Mouse (Mus musculus) hindbrain, embryonic 14.5 days (tissue): Measurements from ENCODE around the gene Zfand6. TPM values are rescaled to one million over a fixed set of nuclear protein-coding genes. Genes with fewer than 3 reads are reported as not detected.

Experiments
- ATAC-seq: fragments of 200-750 bp; cut with Nextera tagmentation; 2 replicates; pipeline ENCODE4 v1.8.0; 2017; ENCODE audit warnings: moderate number of reproducible peaks, mild to moderate bottlenecking, moderate TSS enrichment, moderate library complexity; ENCODE audit not compliant: low FRiP score
- DNase-seq: peaks from one replicate; pipeline ENCODE4 v3.0.0-alpha.2; 2015; ENCODE audit warnings: low spot score
- H3K27ac ChIP-seq: fragments of 300-500 bp; sonication (generic); 2 replicates; pipeline ENCODE4 v1.5.1; 2014; ENCODE audit warnings: mild to moderate bottlenecking, moderate library complexity
- H3K27me3 ChIP-seq: fragments of 300-500 bp; sonication (generic); 2 replicates; pipeline ENCODE4 v1.6.1; 2014; ENCODE audit warnings: mild to moderate bottlenecking, low read length, mixed read lengths; ENCODE audit not compliant: control insufficient read depth, insufficient read depth
- H3K36me3 ChIP-seq: fragments of 300-500 bp; sonication (generic); replicated peaks from 2 replicates; pipeline ENCODE4 v1.6.1; 2014; ENCODE audit not compliant: control insufficient read depth, insufficient read depth
- H3K4me1 ChIP-seq: fragments of 300-500 bp; sonication (generic); replicated peaks from 2 replicates; pipeline ENCODE4 v1.6.1; 2014; ENCODE audit warnings: antibody characterized with exemption, low read length, mixed read lengths; ENCODE audit not compliant: control insufficient read depth, insufficient read depth
- H3K4me2 ChIP-seq: fragments of 300-500 bp; sonication (generic); replicated peaks from 2 replicates; pipeline ENCODE4 v1.6.1; 2014; ENCODE audit warnings: mild to moderate bottlenecking, moderate library complexity
- H3K4me3 ChIP-seq: fragments of 300-500 bp; sonication (generic); replicated peaks from 2 replicates; pipeline ENCODE4 v1.5.1; 2014; ENCODE audit warnings: mild to moderate bottlenecking, low read length
- H3K9ac ChIP-seq: fragments of 300-500 bp; sonication (generic); 2 replicates; pipeline ENCODE4 v1.6.1; 2014
- H3K9me3 ChIP-seq: fragments of 300-500 bp; sonication (generic); 2 replicates; pipeline ENCODE4 v1.6.1; 2016; ENCODE audit warnings: low read length; ENCODE audit not compliant: control insufficient read depth
- WGBS: fragments of 180-500 bp; shearing (Covaris S2); extraction: QIAGEN DNeasy Blood & Tissue Kit; methylation state at CpG from one replicate; pipeline ENCODE4 v1.1.7; 2014; 5-methylcytosine and 5-hydroxymethylcytosine counted together
- polyA plus RNA-seq: library from polyadenylated mRNA; unstranded; fragments of >200 nt; fragmentation: Nextera tagmentation; extraction: Ambion mirVana; gene quantifications from 2 replicates; pipeline ENCODE4 v1.2.1, GENCODE M21; 2014

The Zfand6 gene
- polyA plus RNA-seq, 1 experiment from 2014 or later, result 217 TPM

DNA sequence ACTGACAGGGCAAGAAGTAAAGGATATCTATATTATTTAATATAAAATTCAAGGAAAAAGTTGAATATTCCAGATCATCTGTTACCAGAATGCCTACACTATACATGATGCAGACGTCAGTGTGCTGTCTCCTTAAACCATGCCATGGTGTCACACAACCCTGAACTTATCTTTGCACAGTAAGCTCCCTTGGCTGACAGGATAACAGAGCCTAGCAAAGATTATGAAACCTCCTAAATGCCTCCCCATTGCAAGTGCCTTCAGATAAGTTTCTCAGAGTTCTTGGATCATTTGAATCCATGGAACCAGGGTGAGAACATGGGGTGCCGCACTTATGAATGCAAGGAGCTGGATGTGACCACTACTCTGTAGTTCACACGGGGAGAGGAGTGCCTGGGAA is 57.9 kb downstream of the Zfand6 start:
- H3K4me1 ChIP-seq, result no peaks in the 10 kb centered on the region
- H3K4me2 ChIP-seq, result no peak overlapping the region
- no peaks in the 10 kb centered on the region for H3K9me3 ChIP-seq
- H3K4me3 ChIP-seq, result no peak overlapping the region
- 96% methylated on average over 3 of the region's 3 CpGs for WGBS
- peaks cover 28% of the 10 kb centered on the region for H3K36me3 ChIP-seq
- H3K9ac ChIP-seq, result no peak overlapping the region
- ATAC-seq (no peak), DNase-seq (no peak)
- no peak overlapping the region for H3K27ac ChIP-seq
- H3K27me3 ChIP-seq, result no peaks in the 10 kb centered on the region

DNA sequence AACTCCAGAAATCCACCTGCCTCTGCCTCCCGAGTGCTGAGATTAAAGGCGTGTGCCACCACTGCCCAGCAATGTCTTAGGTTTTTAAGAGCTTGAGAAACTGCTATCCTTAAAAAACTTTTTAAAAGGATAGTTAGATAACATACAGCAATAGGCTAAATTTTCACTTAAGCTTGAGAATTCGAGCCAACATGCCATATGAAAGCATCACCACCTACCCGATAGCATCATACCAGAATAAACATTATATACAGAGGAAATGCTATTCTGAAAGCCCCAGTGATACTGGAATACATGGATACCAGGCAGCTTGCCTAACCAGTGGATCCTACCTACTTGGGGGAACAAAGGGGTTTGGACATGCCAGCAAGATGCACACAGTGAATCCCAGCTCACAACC is 66.0 kb downstream of the Zfand6 start:
- H3K36me3 ChIP-seq, result peaks cover 21% of the 10 kb centered on the region
- no peak for DNase-seq
- no peak for ATAC-seq
- H3K9ac ChIP-seq, result no peak overlapping the region
- H3K4me1 ChIP-seq, result no peaks in the 10 kb centered on the region
- H3K4me3 ChIP-seq, result no peak overlapping the region
- WGBS, result 100% methylated on average over 4 of the region's 4 CpGs
- H3K4me2 ChIP-seq, result no peak overlapping the region
- no peak overlapping the region for H3K27ac ChIP-seq
- H3K9me3 ChIP-seq, result no peaks in the 10 kb centered on the region
- no peaks in the 10 kb centered on the region for H3K27me3 ChIP-seq

DNA sequence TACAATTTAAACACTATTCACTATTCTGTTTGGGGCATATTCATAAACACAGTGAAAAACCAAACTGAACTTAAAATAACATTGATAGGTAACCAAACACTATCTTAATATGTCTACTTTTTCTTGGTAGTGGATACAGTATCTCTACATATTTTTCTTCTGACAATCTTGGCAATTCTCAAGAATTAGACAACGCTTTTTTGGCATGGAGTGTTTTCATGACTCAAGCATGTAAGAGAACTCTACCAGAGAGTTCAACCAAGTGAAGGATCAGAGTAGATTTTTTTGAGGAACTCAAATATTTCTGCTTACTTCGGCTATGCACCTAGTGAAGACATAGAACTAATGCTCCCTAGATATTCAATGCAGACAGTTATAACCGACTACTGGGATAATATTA is 68.8 kb downstream of the Zfand6 start:
- whole genome bisulfite sequencing, result 98% methylated on average over 3 of the region's 3 CpGs
- Histone ChIP-seq H3K9me3 (no peaks in the 10 kb centered on the region), H3K9ac (no peak overlapping the region), H3K27ac (no peak overlapping the region), H3K4me3 (no peak overlapping the region), H3K36me3 (peaks cover 42% of the 10 kb centered on the region), H3K27me3 (no peaks in the 10 kb centered on the region), H3K4me2 (no peak overlapping the region), H3K4me1 (no peaks in the 10 kb centered on the region)
- DNase-seq (no peak), ATAC-seq (no peak)

DNA sequence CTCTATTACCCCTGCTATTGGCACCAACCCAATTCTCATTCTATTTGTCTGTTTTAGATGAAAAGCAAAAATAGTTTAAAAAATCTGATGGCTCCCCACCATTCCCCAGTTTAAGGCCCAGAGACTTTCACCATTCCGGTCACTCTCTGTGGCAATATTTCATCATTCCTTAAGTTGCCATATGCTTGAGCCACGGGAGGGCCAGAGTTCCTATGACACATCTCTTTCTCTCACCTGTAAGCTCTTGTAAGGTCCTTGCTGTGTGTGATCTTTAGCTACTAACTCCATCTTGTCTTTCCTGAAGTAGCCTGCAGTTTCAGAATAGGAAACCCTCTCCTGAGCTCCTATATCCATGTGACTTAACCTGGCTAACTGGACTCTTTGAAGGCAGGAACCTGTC is 70.8 kb downstream of the Zfand6 start:
- Histone ChIP-seq H3K36me3 (peaks cover 39% of the 10 kb centered on the region), H3K27me3 (no peaks in the 10 kb centered on the region), H3K9me3 (no peaks in the 10 kb centered on the region), H3K4me1 (no peaks in the 10 kb centered on the region), H3K9ac (no peak overlapping the region), H3K27ac (no peak overlapping the region), H3K4me2 (no peak overlapping the region), H3K4me3 (no peak overlapping the region)
- DNase-seq, result no peak
- ATAC-seq, result no peak
- 93% methylated on average over 2 of the region's 2 CpGs for WGBS

DNA sequence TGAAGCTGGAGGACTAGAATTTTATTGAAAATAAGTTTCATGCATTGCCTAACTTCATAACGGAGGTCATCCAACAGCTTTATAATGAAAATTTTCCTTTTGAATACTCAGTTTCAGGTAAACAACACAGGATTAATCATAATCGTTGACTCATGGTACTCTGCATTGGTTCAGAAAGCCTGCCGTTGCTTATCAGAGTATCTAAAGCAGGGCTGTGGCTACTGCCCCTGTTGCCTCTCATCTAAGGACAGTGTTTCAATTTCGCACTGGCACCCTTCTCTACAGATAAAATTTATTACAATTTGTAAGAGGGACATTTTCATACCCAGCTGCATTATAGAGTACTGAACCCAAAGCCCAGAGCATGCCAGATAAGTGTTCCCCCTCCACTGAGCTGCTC is 77.3 kb downstream of the Zfand6 start:
- Histone ChIP-seq H3K36me3 (peaks cover 15% of the 10 kb centered on the region; the same call in 1 of the 2 replicates), H3K9ac (no peak overlapping the region), H3K27ac (no peak overlapping the region), H3K4me2 (no peak overlapping the region), H3K4me3 (no peak overlapping the region), H3K9me3 (no peaks in the 10 kb centered on the region), H3K4me1 (no peaks in the 10 kb centered on the region), H3K27me3 (no peaks in the 10 kb centered on the region)
- no peak for DNase-seq
- 91% methylated on average over 4 of the region's 4 CpGs for WGBS
- no peak for ATAC-seq

DNA sequence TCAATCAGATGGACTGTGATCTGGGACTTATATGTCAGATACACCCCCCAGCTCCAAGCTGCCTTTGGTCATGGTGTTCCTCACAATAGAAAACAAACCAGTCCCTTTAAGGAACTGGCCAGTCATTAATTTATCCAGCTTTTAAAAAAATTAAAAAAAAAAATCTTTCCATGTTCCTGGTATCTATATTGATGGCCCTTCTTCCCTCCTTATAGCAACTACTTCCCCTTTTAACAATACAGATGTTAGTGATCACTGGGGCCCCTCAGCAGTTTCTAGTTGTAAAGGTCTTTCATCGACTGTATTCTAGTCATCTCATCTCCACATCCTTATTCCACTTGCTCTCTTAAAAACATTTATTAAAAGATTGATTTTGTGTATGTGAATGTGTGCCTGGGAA is 78.2 kb downstream of the Zfand6 start:
- no peak overlapping the region for H3K4me2 ChIP-seq
- H3K27me3 ChIP-seq, result no peaks in the 10 kb centered on the region
- no peak for ATAC-seq
- no peak overlapping the region for H3K27ac ChIP-seq
- H3K4me3 ChIP-seq, result no peak overlapping the region
- no peak for DNase-seq
- no peaks in the 10 kb centered on the region for H3K9me3 ChIP-seq
- H3K9ac ChIP-seq, result no peak overlapping the region
- peaks cover 8% of the 10 kb centered on the region; the same call in 1 of the 2 replicates for H3K36me3 ChIP-seq
- 98% methylated on average over 1 of the region's 1 CpGs for WGBS
- no peaks in the 10 kb centered on the region for H3K4me1 ChIP-seq

DNA sequence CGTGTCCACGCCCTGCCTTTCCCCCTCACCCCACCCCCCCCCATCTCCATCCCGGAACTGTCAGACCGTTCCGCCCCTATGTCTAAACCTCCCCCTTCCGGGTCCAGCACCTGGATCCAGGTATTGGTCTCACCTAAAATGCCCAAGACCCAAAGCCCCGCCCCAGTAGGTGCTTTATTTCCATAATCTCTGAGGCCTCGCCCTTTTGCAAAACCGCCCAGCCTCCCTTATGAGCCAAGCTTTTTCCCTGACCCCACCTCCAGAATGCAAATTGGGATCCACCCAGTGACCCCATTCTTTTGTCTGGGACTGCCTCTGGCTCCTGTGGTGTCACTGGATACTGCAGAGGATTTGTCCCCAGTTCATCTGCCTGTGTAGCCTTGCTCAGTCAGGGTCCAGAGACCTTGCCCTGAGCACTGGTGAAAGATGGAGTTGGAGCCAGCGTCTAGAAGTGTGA is 83.4 kb downstream of the Zfand6 start, which contains the start of gene Fah:
Gene Fah (minus strand): TSS at position 430 of the 457 bp plus-strand sequence.
- no peaks in the 10 kb centered on the region for H3K27me3 ChIP-seq
- peak within 1 kb of the TSS; percentile 97 for H3K4me2 ChIP-seq
- ATAC-seq, result peak; percentile 62; the same call in 1 of the 2 replicates
- H3K9me3 ChIP-seq, result no peaks in the 10 kb centered on the region
- H3K36me3 ChIP-seq, result no peaks in the 10 kb centered on the region
- H3K9ac ChIP-seq, result peak within 1 kb of the TSS; percentile 76
- DNase-seq, result no peak
- H3K4me3 ChIP-seq, result peak within 1 kb of the TSS; percentile 58
- H3K4me1 ChIP-seq, result peaks cover 12% of the 10 kb centered on the region; the same call in 1 of the 2 replicates
- H3K27ac ChIP-seq, result peak within 1 kb of the TSS; percentile 46; the same call in 1 of the 2 replicates
- WGBS, result under 1% methylated on average over 10 of the region's 10 CpGs

DNA sequence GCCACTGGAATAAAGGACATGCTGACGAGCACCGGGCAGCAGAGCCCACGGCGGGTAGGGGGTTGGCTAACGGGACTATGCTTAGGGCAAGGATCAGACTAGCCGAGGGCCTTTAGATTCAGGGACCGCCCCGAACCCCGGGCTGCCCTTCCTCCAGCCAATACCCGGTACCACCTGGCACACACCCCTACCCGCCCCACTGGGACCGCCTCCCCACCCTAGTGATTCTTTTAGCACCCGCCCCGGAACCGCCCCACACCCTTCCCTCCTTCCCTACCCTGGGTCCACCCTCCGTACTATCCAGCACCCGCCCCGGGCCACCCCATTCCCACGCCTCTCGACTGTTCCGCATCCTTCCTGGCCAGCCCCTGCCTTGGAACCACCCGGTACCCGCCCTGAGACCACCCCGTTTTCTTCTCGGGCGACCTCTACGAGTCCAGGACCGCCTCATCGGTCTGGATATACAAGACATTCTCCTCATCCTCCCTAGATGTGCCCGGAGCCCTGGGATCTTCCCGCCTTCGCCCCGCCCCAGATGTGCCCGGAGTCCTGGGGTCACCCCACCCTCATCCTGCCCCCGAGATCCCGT is 84.0 kb downstream of the Zfand6 start:
- Histone ChIP-seq H3K27me3 (no peaks in the 10 kb centered on the region), H3K27ac (peak overlapping the region; percentile 46; the same call in 1 of the 2 replicates), H3K36me3 (no peaks in the 10 kb centered on the region), H3K4me2 (peak overlapping the region; percentile 97), H3K4me3 (peak overlapping the region; percentile 58), H3K9ac (peak overlapping the region; percentile 76), H3K9me3 (no peaks in the 10 kb centered on the region), H3K4me1 (peaks cover 12% of the 10 kb centered on the region; the same call in 1 of the 2 replicates)
- ATAC-seq, result peak; percentile 85
- 1% methylated on average over 35 of the region's 36 CpGs for WGBS
- peak; percentile 34 for DNase-seq

DNA sequence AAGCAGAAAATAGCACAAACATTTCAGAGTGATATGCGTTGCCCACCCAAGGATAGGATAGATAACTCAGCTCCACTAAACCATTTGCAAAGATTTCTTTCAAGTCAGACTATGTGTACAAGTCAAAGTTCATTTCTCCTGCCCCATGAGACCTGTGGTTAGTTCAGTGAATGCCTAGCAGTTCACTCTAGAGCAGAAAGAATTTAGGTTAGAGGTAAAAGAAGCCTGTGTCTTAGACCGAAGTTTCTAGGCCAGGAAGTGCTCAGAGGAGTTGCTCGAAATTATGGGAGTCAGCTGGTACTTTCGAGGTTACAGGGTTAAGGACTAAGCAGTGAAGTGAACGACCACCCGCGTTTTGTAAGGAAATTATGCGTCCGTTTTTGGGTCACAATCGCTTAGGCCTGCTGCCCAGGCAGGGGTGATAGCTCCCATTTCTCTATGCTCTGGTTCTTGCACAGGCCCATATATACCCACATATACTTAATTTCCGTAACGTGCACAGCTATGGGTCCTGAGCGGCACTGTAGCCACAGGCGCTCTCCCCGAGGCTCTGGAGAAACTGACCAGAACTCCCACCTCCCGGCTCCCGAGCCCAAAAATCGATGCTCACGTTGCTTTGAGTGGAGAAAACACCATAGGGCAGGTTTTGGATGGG is 84.6 kb downstream of the Zfand6 start:
- Histone ChIP-seq H3K9me3 (no peaks in the 10 kb centered on the region), H3K27ac (0 out of 2 replicates have a peak overlapping the region, but pooled peaks have one; percentile 32), H3K4me1 (peaks cover 12% of the 10 kb centered on the region; the same call in 1 of the 2 replicates), H3K9ac (peak overlapping the region; percentile 76), H3K4me2 (peak overlapping the region; percentile 97), H3K4me3 (peak overlapping the region; percentile 58), H3K27me3 (no peaks in the 10 kb centered on the region), H3K36me3 (no peaks in the 10 kb centered on the region)
- DNase-seq (no peak), ATAC-seq (peak; percentile 57; the same call in 1 of the 2 replicates)
- 11% methylated on average over 19 of the region's 19 CpGs for WGBS
